Mouse (Mus musculus): Measurements from ENCODE around the gene Hbp1.

GRCm38 (mm10) chr12:31936657-31937300 is 13.6 kb downstream of the Hbp1 start:
- TF ChIP-seq CTCF (IDR thresholded peaks at IDR 0.05; ENCODE audit: borderline replicate concordance, insufficient read depth, low read depth, low read length) (no peak), POLR2A (IDR thresholded peaks at IDR 0.05; ENCODE audit: borderline replicate concordance, insufficient read depth, low read length) (no peak)
